Mouse (Mus musculus) layer of hippocampus, adult 2 months (tissue): ENCODE data around the gene Rad51ap2. TPM values are rescaled to one million over a fixed set of nuclear protein-coding genes. Genes with fewer than 3 reads are reported as not detected.

Experiments used
- DNase-seq, 2 experiments: peaks; one replicate each; pipeline ENCODE4 v3.0.0; 2022; ENCODE audit warnings: low spot score in 2 of 2
- H3K27ac ChIP-seq: fragments of 200-600 bp; 2 replicates; pipeline ENCODE4 v1.8.1; 2022
- H3K4me3 ChIP-seq: fragments of 200-600 bp; 2 replicates; pipeline ENCODE4 v1.8.1; 2022; ENCODE audit warnings: mild to moderate bottlenecking
- CTCF ChIP-seq: fragments of 200-600 bp; conservative IDR thresholded peaks from 2 replicates; pipeline ENCODE4 v1.8.1; 2022; ENCODE audit warnings: antibody characterized with exemption, mild to moderate bottlenecking, moderate library complexity
- long read RNA-seq, 2 experiments: library from polyadenylated mRNA; stranded (forward); transcript quantifications; one replicate each; pipeline ENCODE4 v2.0.0; 2021; ENCODE audit warnings: borderline mapping rate in 2 of 2
- total RNA-seq, 2 experiments: library from RNA; stranded (reverse); gene quantifications; 2 replicates each; pipeline ENCODE4 v1.2.3; 2021

Rad51ap2 gene
- 1 to 10 TPM in 1 of 2 experiments, under 1 TPM in 1; 0.98 to 1.3 TPM for total RNA-seq
- long read RNA-seq, experiment 1, result 0 reads
- long read RNA-seq, experiment 2, partial matches to known transcripts, result 0 of 1 reads
- long read RNA-seq, experiment 2, other reads (novel, unspliced or antisense), result 1 of 1 reads

- TF ChIP-seq CTCF, result peak; percentile 37
- peak within 1 kb of the TSS; percentile 75 for H3K4me3 ChIP-seq
- peak within 1 kb of the TSS; percentile 87 for H3K27ac ChIP-seq
- DNase-seq, result peak; percentile 82 to 84
These were observed at the start of gene Rad51ap2 for GRCm38 (mm10) chr12:11455549-11456194. TSS of gene Rad51ap2 (plus strand) at chr12:11456079.

DNA sequence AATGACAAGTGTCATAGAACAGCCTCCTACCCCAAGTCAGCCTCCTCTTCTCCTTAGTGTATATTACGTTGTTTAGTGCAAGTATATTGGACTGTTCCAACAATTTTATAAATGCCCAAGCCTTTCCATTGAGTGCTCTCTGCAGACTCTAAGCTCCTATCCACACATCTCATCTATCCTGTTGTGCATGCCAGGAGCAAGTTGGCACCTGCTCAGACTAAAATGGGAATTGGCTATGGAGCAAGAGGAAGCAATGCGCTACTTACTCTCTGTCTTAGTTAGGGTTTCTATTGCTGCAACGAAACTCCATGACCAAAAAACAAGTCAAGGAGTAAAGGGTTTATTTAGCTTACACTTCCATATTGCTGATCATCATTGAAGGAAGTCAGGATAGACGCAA, 48.2 kb upstream of the Rad51ap2 start:
- DNase-seq, result no peak
- Histone ChIP-seq H3K27ac (no peak overlapping the region), H3K4me3 (no peak overlapping the region)
- TF ChIP-seq CTCF, result no peak

DNA sequence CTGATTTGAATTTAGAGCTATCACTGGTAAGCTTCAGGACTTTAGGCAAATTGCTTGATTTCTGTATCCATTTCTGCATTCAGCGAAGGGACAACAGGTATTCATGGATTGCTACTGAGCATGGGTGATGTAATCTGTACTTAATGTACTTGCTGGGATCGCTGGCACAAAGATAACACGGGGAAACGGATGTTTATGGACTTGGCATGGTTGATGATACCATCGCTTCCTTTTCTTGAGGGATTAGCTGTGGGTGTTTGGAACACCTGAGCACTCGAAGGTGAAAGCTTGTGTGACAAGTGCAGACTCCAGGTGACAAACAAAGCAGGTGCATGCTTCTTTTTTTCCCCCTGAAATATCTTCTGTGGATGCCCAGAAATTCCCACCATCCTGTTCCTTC, 37.8 kb upstream of the Rad51ap2 start:
- DNase-seq, result no peak
- no peak for TF ChIP-seq CTCF

GRCm38 (mm10) chr12:11427396-11427795, 28.5 kb upstream of the Rad51ap2 start:
- Histone ChIP-seq H3K27ac (no peak overlapping the region), H3K4me3 (no peak overlapping the region)
- no peak for TF ChIP-seq CTCF
- DNase-seq, result no peak

More for the DNA sequence above, 37.8 kb upstream of the Rad51ap2 start:
- Histone ChIP-seq H3K4me3 (no peak overlapping the region), H3K27ac (no peak overlapping the region)

DNA sequence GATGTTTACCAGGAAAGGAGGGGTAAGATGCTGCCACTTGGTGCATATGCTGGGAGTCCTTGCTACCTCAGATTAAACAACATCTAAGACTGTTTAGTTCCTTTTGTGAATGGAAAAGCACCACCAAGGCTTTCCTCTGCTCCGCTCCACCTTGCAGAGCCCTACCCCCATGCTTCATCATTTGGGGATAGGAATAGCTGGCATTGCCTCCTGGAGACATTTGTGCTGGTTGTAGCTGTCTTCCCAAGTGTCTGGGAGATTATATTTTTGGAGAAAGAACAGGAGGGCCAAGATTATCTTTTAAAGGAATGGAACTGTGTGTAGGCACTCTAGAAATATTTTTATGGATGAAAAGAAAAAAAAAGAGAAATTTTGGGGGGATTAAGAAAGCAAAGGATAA, 22.8 kb upstream of the Rad51ap2 start:
- no peak for TF ChIP-seq CTCF
- Histone ChIP-seq H3K27ac (peak overlapping the region; percentile 67), H3K4me3 (no peak overlapping the region)
- no peak for DNase-seq

GRCm38 (mm10) chr12:11433716-11434115, 22.2 kb upstream of the Rad51ap2 start:
- no peak for DNase-seq
- TF ChIP-seq CTCF, result no peak
- H3K27ac ChIP-seq, result peak overlapping the region; percentile 67
- H3K4me3 ChIP-seq, result peak overlapping the region; percentile 29

- Histone ChIP-seq H3K27ac (peak overlapping the region; percentile 90), H3K4me3 (peak overlapping the region; percentile 77)
- DNase-seq, result no peak
- TF ChIP-seq CTCF, result no peak
These were observed 21.4 kb upstream of the Rad51ap2 start for GRCm38 (mm10) chr12:11434446-11434845.

DNA sequence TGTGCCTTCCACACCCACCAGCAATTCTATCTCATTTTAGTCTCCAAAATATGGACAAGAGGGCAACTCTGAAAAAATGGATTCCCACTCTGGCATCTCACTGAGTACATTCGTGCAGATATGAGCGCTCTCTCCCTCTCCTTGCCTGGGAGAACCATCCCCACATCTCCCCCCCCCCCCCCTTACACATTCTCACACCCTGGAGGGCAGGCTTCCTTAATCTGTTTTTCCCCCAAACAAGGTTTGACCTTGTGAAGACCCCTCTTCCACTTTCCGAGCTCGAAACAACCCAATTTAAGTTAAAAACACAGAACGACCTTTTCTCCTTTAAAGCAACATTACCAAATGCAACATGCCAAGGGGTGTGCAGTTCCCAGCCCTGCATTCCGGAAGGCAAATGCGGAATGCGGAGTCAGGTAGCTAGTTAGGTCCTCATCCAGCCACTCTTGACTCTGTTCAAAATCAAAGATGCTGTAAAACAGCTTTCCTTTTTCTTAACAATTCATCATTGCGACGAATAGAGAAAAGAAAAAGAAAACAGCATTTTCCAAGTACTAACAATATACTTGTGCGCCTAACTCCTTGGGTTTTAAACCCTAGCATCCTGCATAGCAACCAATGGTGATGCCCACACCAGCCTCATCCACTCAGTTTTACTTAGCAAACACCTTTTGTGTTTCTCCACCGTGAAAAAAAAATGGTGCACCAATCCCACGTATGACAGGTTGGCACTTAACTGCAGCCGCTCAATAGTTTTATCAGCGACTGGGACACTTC, 20.4 kb upstream of the Rad51ap2 start:
- no peak for TF ChIP-seq CTCF
- peak overlapping the region; percentile 77 for H3K4me3 ChIP-seq
- peak overlapping the region; percentile 90 for H3K27ac ChIP-seq
- DNase-seq, result no peak

DNA sequence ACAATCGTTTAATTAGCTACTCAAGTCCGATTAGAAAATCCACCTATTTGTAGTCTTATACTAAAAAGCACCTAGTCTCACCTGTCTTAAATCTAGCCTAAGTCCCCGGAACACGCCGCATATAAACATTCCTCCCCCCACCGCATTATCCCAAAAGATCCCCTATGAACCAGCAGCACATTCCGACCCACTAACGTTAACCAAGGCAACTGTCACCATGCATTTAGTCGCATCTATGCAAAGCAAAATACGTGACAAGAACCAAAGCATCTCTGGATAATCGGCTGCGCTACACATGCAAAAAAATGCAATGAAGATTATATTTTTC, 19.9 kb upstream of the Rad51ap2 start:
- no peak for TF ChIP-seq CTCF
- Histone ChIP-seq H3K4me3 (peak overlapping the region; percentile 77), H3K27ac (peak overlapping the region; percentile 90)
- DNase-seq, result no peak

DNA sequence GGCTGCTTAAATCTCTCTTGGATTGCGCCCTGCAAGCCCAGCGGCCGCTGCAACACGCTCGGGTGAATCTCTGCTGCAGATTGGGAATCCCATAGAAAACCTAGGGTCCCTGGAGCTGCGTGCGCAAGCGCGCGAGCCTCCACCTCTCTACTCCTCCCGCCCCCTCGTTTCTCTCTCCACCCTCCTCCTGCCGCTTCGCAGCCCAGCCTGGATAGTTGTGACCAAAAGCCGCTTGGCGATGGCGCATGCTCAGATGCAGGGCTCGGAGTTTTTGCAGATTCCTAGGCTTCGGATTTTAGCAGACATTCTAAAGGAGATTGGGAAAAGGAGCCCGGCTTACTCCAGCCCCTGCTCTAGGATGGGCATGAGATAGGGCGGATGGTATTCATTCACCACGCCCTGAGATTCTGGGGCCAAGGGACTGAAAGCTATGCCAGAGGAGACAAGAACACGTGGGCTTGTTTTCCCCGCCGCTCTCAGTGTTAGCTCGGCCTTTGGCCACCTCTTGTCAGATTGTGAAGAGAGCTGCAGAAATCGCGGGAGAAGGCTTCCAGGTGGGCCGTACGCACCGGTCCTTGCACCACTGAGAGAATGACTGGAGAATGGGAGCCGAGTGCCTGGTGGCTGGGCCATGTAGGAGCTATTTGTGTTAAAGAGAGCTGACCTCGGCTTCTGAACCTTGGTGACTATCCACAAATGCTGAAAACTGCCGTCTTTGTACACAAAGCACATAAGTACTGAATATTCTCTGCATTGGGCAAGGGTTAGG, 19.2 kb upstream of the Rad51ap2 start, which contains the start of gene Vsnl1:
Gene Vsnl1, minus strand, starts transcription at position 117 of the 769 bp plus-strand sequence.
- Histone ChIP-seq H3K27ac (peak within 1 kb of the TSS; percentile 90), H3K4me3 (peak within 1 kb of the TSS; percentile 77)
- peak; percentile 88 to 94 for DNase-seq
- TF ChIP-seq CTCF, result no peak

GRCm38 (mm10) chr12:11437266-11437906, 18.5 kb upstream of the Rad51ap2 start:
- peak; percentile 83 to 86 for DNase-seq
- peak overlapping the region; percentile 77 for H3K4me3 ChIP-seq
- peak; percentile 79 for TF ChIP-seq CTCF
- peak overlapping the region; percentile 90 for H3K27ac ChIP-seq

- TF ChIP-seq CTCF, result no peak
- Histone ChIP-seq H3K4me3 (peak overlapping the region; percentile 40), H3K27ac (peak overlapping the region; percentile 49; the same call in 1 of the 2 replicates)
- DNase-seq, result no peak
These were observed 17.9 kb upstream of the Rad51ap2 start for GRCm38 (mm10) chr12:11437907-11438447.
